Mouse (Mus musculus) stomach, postnatal 0 days (tissue): ENCODE measurements around the gene Vill. TPM values are rescaled to one million over a fixed set of nuclear protein-coding genes. Genes with fewer than 3 reads are reported as not detected.

Source experiments
- ATAC-seq: fragments of 200-750 bp; cut with Nextera tagmentation; 2 replicates; pipeline ENCODE4 v1.8.0; 2017; ENCODE audit not compliant: low FRiP score, low TSS enrichment
- DNase-seq: peaks from one replicate; pipeline ENCODE4 v3.0.0-alpha.2; 2016; ENCODE audit warnings: low spot score
- H3K27ac ChIP-seq: fragments of 300-500 bp; sonication (generic); replicated peaks from 2 replicates; pipeline ENCODE4 v1.5.1; 2014; ENCODE audit warnings: mild to moderate bottlenecking, control low read depth
- H3K27me3 ChIP-seq: fragments of 300-500 bp; sonication (generic); 2 replicates; pipeline ENCODE4 v1.6.1; 2014; ENCODE audit warnings: low read length; ENCODE audit not compliant: control insufficient read depth, insufficient read depth
- H3K36me3 ChIP-seq: fragments of 300-500 bp; sonication (generic); 2 replicates; pipeline ENCODE4 v1.6.1; 2014; ENCODE audit warnings: low read length, mixed read lengths; ENCODE audit not compliant: control insufficient read depth, insufficient read depth
- H3K4me1 ChIP-seq: fragments of 300-500 bp; sonication (generic); replicated peaks from 2 replicates; pipeline ENCODE4 v1.6.1; 2014; ENCODE audit warnings: antibody characterized with exemption; ENCODE audit not compliant: control insufficient read depth, insufficient read depth
- H3K4me2 ChIP-seq: fragments of 300-500 bp; sonication (generic); replicated peaks from 2 replicates; pipeline ENCODE4 v1.6.1; 2014; ENCODE audit warnings: low read depth, mild to moderate bottlenecking, control low read depth, moderate library complexity
- H3K4me3 ChIP-seq: fragments of 300-500 bp; sonication (generic); 2 replicates; pipeline ENCODE4 v1.5.1; 2014; ENCODE audit warnings: low read depth, low read length, control low read depth
- H3K9ac ChIP-seq: fragments of 300-500 bp; sonication (generic); 2 replicates; pipeline ENCODE4 v1.6.1; 2014; ENCODE audit warnings: mild to moderate bottlenecking, low read length, control low read depth, mixed read lengths
- H3K9me3 ChIP-seq: fragments of 300-500 bp; sonication (generic); 2 replicates; pipeline ENCODE4 v1.6.1; 2016; ENCODE audit warnings: low read length; ENCODE audit not compliant: control insufficient read depth
- CTCF ChIP-seq: IDR thresholded peaks from 2 replicates; pipeline ENCODE4 v1.5.1; 2016; ENCODE audit warnings: antibody characterized with exemption, low read depth, mild to moderate bottlenecking, moderate library complexity
- EP300 ChIP-seq: optimal IDR thresholded peaks from 2 replicates; pipeline ENCODE3; 2016; ENCODE audit warnings: antibody characterized with exemption
- WGBS: fragments of 180-500 bp; shearing (Covaris S2); extraction: QIAGEN DNeasy Blood & Tissue Kit; methylation state at CpG from one replicate; pipeline ENCODE4 v1.1.7; 2014; 5-methylcytosine and 5-hydroxymethylcytosine counted together
- polyA plus RNA-seq: library from polyadenylated mRNA; unstranded; fragments of >200 nt; fragmentation: Nextera tagmentation; extraction: Ambion mirVana; gene quantifications from 2 replicates; pipeline ENCODE4 v1.2.1, GENCODE M21; 2015

Vill gene
- polyA plus RNA-seq, 1 experiment from 2014 or later: 55.0 TPM

- Histone ChIP-seq H3K4me1 (no peaks in the 10 kb centered on the region), H3K36me3 (peaks cover 6% of the 10 kb centered on the region), H3K9me3 (no peaks in the 10 kb centered on the region), H3K27me3 (no peaks in the 10 kb centered on the region), H3K4me3 (no peak overlapping the region), H3K4me2 (no peak overlapping the region), H3K27ac (no peak overlapping the region), H3K9ac (no peak overlapping the region)
- no peak for TF ChIP-seq EP300
- TF ChIP-seq CTCF: no peak
- 89% methylated on average over 7 of the region's 7 CpGs for WGBS
- DNase-seq (no peak), ATAC-seq (no peak)
Measured at GRCm38 (mm10) chr9:119027337-119027736, 25.2 kb upstream of the Vill start.

DNA sequence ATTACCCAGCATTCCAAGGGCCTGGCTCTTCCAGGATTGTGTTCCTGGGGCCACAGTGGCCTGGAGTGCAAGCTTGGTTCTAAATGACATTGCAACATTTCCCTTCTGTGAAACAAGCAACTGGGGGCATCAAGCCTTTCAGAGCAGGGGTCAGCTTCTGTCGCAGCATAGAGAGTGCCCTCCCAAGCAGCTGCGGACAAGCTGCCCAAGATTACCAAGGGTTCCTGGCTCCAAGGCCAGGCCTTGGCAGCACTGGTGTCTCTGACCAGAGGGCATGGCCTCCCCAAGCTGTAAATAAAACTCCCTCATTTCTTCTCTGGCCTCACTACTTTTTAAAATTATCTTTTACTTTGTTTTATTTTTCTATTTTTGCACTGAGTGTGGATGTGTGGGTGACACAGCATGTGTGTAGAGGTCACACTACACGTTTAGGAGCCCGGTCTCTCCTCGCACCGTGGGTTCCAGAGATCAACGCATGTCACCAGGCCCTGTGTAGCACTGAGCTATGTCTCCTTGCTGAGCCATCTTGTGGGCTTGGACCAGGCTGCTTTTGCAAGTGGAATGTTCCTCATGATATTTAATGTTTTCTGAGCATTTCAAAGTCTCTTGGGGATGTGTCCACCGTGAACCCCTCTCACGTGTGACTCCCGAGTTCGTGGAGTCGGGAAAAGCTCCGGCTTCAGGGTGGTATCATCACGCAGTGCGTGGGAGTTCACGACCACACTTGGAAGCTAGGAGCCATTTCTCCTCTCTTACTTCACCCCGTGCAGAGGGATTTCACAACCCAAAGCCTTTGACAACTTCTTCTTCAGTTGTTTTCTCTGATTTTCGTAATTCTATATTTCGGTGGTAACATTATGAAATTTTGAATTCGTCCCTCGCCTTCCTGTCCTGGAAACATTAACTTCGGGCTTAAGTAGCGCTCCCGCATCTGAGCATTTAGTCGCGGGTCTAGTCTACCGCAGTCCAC, 24.1 kb upstream of the Vill start:
- peaks cover 6% of the 10 kb centered on the region for H3K36me3 ChIP-seq
- H3K9me3 ChIP-seq: no peaks in the 10 kb centered on the region
- H3K27ac ChIP-seq: no peak overlapping the region
- WGBS: 94% methylated on average over 27 of the region's 27 CpGs
- DNase-seq: no peak
- no peaks in the 10 kb centered on the region for H3K27me3 ChIP-seq
- no peak for TF ChIP-seq EP300
- no peaks in the 10 kb centered on the region for H3K4me1 ChIP-seq
- H3K9ac ChIP-seq: no peak overlapping the region
- no peak overlapping the region for H3K4me2 ChIP-seq
- no peak for ATAC-seq
- no peak overlapping the region for H3K4me3 ChIP-seq

DNA sequence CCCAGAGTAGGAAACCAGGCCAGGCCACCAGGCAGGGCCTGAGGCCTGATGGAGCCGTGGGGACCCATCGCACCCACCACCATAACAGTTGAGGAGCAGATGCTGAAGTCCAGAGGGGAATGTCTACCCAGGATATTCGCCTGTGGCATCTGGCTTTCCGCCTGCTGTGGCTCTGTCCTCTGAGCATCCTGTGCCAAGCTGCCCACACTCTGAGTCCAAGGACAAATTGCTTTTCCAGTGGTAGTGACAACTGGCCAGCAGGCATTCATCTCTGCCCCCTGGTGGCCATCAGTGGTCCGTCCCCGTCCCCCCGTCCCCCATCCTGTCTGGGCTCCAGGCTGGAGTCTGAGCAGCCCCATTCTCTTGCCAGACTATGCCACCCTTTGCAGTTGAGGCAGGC, 23.0 kb upstream of the Vill start:
- Histone ChIP-seq H3K4me2 (no peak overlapping the region), H3K4me3 (no peak overlapping the region), H3K36me3 (peaks cover 12% of the 10 kb centered on the region), H3K9ac (no peak overlapping the region), H3K9me3 (no peaks in the 10 kb centered on the region), H3K27ac (no peak overlapping the region), H3K4me1 (no peaks in the 10 kb centered on the region), H3K27me3 (no peaks in the 10 kb centered on the region)
- ATAC-seq (peak; percentile 64), DNase-seq (peak; percentile 68)
- WGBS: 55% methylated on average over 7 of the region's 7 CpGs
- TF ChIP-seq CTCF (peak; percentile 88), EP300 (no peak)

GRCm38 (mm10) chr9:119031038-119031437, 21.5 kb upstream of the Vill start:
- Histone ChIP-seq H3K4me3 (no peak overlapping the region), H3K27me3 (no peaks in the 10 kb centered on the region), H3K36me3 (peaks cover 12% of the 10 kb centered on the region), H3K4me1 (no peaks in the 10 kb centered on the region), H3K4me2 (no peak overlapping the region), H3K9ac (no peak overlapping the region), H3K9me3 (no peaks in the 10 kb centered on the region), H3K27ac (no peak overlapping the region)
- DNase-seq (no peak), ATAC-seq (no peak)
- TF ChIP-seq CTCF (no peak), EP300 (no peak)
- 89% methylated on average over 4 of the region's 4 CpGs for WGBS

GRCm38 (mm10) chr9:119031772-119032171, 20.8 kb upstream of the Vill start:
- DNase-seq (no peak), ATAC-seq (no peak)
- Histone ChIP-seq H3K4me3 (no peak overlapping the region), H3K4me1 (no peaks in the 10 kb centered on the region), H3K9me3 (no peaks in the 10 kb centered on the region), H3K9ac (peak overlapping the region; percentile 13; the same call in 1 of the 2 replicates), H3K27me3 (no peaks in the 10 kb centered on the region), H3K36me3 (peaks cover 12% of the 10 kb centered on the region), H3K27ac (no peak overlapping the region), H3K4me2 (no peak overlapping the region)
- WGBS: 73% methylated on average over 14 of the region's 14 CpGs
- TF ChIP-seq CTCF (no peak), EP300 (no peak)

DNA sequence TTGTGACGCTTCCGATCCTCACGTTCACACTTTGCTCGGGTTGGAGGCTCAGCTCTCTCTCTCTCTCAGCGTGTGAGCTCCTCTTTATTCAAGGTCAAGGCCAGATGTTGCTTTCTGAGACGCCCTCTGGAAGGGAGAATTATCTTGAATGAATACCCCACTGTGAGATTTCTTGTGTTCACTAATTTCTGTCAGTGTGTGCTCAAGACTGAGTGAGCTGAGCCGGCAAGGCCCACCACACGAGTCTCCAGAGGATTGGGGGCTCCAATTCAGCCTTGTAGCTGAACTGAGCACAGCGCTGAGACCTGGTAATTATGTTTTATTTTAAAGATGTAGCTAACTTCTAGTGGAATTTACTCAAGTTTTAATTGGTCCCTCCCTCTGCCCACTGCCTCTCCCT, 20.0 kb upstream of the Vill start:
- 78% methylated on average over 9 of the region's 9 CpGs for WGBS

More for the DNA sequence above, 20.0 kb upstream of the Vill start:
- DNase-seq: no peak
- Histone ChIP-seq H3K4me3 (no peak overlapping the region), H3K4me1 (no peaks in the 10 kb centered on the region), H3K27me3 (no peaks in the 10 kb centered on the region), H3K4me2 (no peak overlapping the region), H3K9ac (no peak overlapping the region), H3K9me3 (no peaks in the 10 kb centered on the region), H3K27ac (no peak overlapping the region), H3K36me3 (peaks cover 12% of the 10 kb centered on the region; the same call in 1 of the 2 replicates)
- ATAC-seq: no peak
- TF ChIP-seq EP300: no peak
- no peak for TF ChIP-seq CTCF
